Mouse (Mus musculus): ENCODE data around the gene Mospd3. TPM values are rescaled to one million over a fixed set of nuclear protein-coding genes. Genes with fewer than 3 reads are reported as not detected.

The Mospd3 gene
- polyA plus RNA-seq, 1 experiment: 30.3 TPM

DNA sequence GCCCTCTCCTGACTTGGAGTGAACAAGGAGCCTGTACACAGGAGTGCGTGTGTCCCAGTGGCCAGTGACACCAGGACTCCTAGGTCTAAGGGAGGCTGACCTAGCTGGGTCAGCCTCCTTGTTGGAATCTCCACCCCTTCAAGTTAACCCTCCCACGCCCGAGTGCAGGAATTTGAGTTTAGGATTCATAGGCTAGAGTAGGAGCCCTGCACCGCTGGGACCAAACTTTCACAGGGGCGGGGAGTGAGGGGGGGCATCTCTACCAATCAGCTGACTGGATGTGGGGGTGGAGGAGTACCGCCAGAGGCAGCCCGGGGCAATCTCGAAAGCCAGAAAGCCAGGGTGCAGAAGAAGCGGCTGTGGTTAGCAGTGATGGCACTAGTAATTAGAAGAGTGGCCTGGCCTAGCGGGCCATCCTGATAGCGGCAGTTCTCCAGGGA, 44.8 kb upstream of the Mospd3 start, which contains the start of gene Irs3:
Irs3 (minus strand) TSS at position 63 of the 440 bp plus-strand sequence.
- Histone ChIP-seq H3K4me2 (ENCODE audit: low read depth) (no peak within 1 kb of the TSS), H3K36me3 (ENCODE audit: control insufficient read depth, insufficient read depth) (no peaks in the 10 kb centered on the region), H3K4me3 (no peak within 1 kb of the TSS), H3K27me3 (ENCODE audit: control insufficient read depth, insufficient read depth, insufficient read length) (no peaks in the 10 kb centered on the region), H3K79me2 (ENCODE audit: control insufficient read depth, insufficient read depth) (no peaks in the 10 kb centered on the region), H3ac (ENCODE audit: control insufficient read depth, insufficient read length) (no peak within 1 kb of the TSS)
- TF ChIP-seq USF1 (IDR thresholded peaks at IDR 0.05; ENCODE audit: low read depth): no peak
- TF ChIP-seq SRF (IDR thresholded peaks at IDR 0.05; ENCODE audit: control insufficient read depth, insufficient read length, low read depth): no peak
- TF ChIP-seq MYOG (IDR thresholded peaks at IDR 0.05; ENCODE audit: control insufficient read depth in 1 of 3, insufficient read depth in 1 of 3, insufficient read length in 2 of 3, low read depth in 2 of 3): no peak
- no peak for TF ChIP-seq E2F4 (IDR thresholded peaks at IDR 0.05; ENCODE audit: insufficient read depth)

DNA sequence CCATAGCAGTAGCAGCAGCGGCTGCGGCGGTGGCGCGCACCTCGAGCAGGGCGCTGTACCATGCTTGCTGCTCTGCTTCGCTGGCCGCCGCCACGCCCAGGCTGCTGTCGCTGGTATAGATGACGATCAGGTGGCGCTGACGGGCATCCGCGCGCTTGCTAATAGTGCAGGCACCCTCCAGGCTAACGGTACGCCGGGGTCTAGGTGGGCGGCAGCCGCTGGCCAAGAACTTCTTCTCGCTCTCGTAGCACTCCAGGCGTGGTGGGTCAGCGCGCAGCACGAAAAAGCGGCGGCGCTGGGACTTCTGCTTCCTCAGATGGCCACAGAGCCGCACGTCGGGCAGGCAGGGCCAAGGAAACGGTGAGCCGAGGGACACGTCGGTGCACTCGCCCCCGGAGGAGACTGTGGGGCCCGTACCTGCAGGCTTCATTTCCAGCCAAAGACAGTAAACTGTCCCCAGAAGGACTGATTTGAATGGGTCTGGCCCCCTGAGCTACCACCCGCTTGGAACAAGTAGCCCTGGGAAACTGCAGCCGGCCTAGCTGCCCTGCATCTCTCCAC, 44.3 kb upstream of the Mospd3 start:
- TF ChIP-seq USF1 (IDR thresholded peaks at IDR 0.05; ENCODE audit: low read depth) (no peak), POLR2A (IDR thresholded peaks at IDR 0.05; ENCODE audit: insufficient read length, low read depth) (no peak)
- no peak overlapping the region for H3ac ChIP-seq (ENCODE audit: control insufficient read depth, insufficient read length)
- no peak overlapping the region for H3K4me3 ChIP-seq
- H3K4me2 ChIP-seq (ENCODE audit: low read depth): no peak overlapping the region
- H3K27me3 ChIP-seq (ENCODE audit: control insufficient read depth, insufficient read depth, insufficient read length): no peaks in the 10 kb centered on the region
- H3K79me2 ChIP-seq (ENCODE audit: control insufficient read depth, insufficient read depth): no peaks in the 10 kb centered on the region
- H3K36me3 ChIP-seq (ENCODE audit: control insufficient read depth, insufficient read depth): peaks cover 2% of the 10 kb centered on the region

DNA sequence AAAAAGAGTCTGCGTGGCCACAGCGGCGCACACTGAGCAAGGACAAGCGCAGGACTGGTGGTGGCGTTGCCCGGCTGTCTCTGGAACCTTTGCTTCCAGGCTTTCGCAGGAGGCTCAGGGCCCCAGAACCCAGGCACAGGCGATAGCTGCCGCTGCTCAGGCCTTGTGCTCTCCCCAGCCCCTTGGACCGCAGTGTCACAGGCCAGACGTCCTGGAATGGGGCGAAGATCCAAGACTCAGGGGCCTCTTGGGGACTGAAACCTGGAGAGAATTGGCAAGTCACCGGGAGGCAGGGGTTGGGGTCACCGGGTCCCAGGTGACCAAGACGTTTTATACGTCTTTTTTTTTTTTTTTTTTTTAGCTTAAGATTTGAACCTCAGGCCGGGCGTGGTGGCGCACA, 43.6 kb upstream of the Mospd3 start:
- H3ac ChIP-seq (ENCODE audit: control insufficient read depth, insufficient read length): no peak overlapping the region
- H3K4me3 ChIP-seq: no peak overlapping the region
- no peak overlapping the region for H3K4me2 ChIP-seq (ENCODE audit: low read depth)
- H3K36me3 ChIP-seq (ENCODE audit: control insufficient read depth, insufficient read depth): peaks cover 3% of the 10 kb centered on the region
- no peak for TF ChIP-seq REST (IDR thresholded peaks at IDR 0.05; ENCODE audit: insufficient read depth, insufficient read length)
- no peak for TF ChIP-seq POLR2A (IDR thresholded peaks at IDR 0.05; ENCODE audit: insufficient read length, low read depth)
- TF ChIP-seq MYOD1 (IDR thresholded peaks at IDR 0.05; ENCODE audit: control insufficient read depth in 1 of 3, insufficient read length in 2 of 3, low read depth in 2 of 3): no peak
- no peaks in the 10 kb centered on the region for H3K27me3 ChIP-seq (ENCODE audit: control insufficient read depth, insufficient read depth, insufficient read length)
- H3K79me2 ChIP-seq (ENCODE audit: control insufficient read depth, insufficient read depth): no peaks in the 10 kb centered on the region

DNA sequence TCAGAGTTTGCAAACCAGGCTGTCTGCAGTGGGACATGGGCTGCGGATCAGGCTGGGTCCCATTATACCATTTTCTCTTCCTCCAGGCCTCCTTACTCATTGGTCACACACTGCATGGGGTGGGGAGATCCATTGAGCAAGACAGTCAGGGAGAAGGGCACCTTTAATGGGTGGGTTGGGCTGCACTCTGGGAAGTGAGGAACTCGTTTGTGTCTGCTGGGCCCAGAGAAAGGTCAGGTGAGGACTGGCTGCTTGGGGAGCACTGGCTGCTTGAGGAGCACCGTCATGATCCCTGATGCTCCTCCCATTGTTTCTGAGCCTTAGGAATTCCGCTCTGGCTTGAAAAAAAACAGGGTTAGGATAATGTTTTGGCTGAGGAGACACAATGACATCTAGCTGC, 42.0 kb upstream of the Mospd3 start:
- H3ac ChIP-seq (ENCODE audit: control insufficient read depth, insufficient read length): no peak overlapping the region
- peaks cover 3% of the 10 kb centered on the region for H3K36me3 ChIP-seq (ENCODE audit: control insufficient read depth, insufficient read depth)
- no peak overlapping the region for H3K4me3 ChIP-seq
- H3K4me2 ChIP-seq (ENCODE audit: low read depth): no peak overlapping the region
- TF ChIP-seq E2F4 (IDR thresholded peaks at IDR 0.05; ENCODE audit: insufficient read depth) (no peak), TCF12 (IDR thresholded peaks at IDR 0.05; ENCODE audit: insufficient read depth, poor library complexity, severe bottlenecking) (no peak), MYOG (IDR thresholded peaks at IDR 0.05; ENCODE audit: control insufficient read depth in 1 of 3, insufficient read depth in 1 of 3, insufficient read length in 2 of 3, low read depth in 2 of 3) (no peak), TCF3 (IDR thresholded peaks at IDR 0.05; ENCODE audit: insufficient read length, low read depth) (no peak)
- no peaks in the 10 kb centered on the region for H3K27me3 ChIP-seq (ENCODE audit: control insufficient read depth, insufficient read depth, insufficient read length)
- no peaks in the 10 kb centered on the region for H3K79me2 ChIP-seq (ENCODE audit: control insufficient read depth, insufficient read depth)

GRCm38 (mm10) chr5:137641054-137641453, 40.2 kb upstream of the Mospd3 start, which contains the start of gene Sap25:
Gene Sap25 (plus strand): TSS chr5:137641334.
- Histone ChIP-seq H3K79me2 (ENCODE audit: control insufficient read depth, insufficient read depth) (no peaks in the 10 kb centered on the region), H3K27me3 (ENCODE audit: control insufficient read depth, insufficient read depth, insufficient read length) (no peaks in the 10 kb centered on the region), H3K4me3 (no peak within 1 kb of the TSS), H3ac (ENCODE audit: control insufficient read depth, insufficient read length) (no peak within 1 kb of the TSS), H3K36me3 (ENCODE audit: control insufficient read depth, insufficient read depth) (peaks cover 8% of the 10 kb centered on the region), H3K4me2 (ENCODE audit: low read depth) (no peak within 1 kb of the TSS)
- TF ChIP-seq TCF12 (IDR thresholded peaks at IDR 0.05; ENCODE audit: insufficient read depth, poor library complexity, severe bottlenecking) (no peak), POLR2AphosphoS2 (IDR thresholded peaks at IDR 0.05; ENCODE audit: insufficient read length, low read depth) (peak; percentile 50)

DNA sequence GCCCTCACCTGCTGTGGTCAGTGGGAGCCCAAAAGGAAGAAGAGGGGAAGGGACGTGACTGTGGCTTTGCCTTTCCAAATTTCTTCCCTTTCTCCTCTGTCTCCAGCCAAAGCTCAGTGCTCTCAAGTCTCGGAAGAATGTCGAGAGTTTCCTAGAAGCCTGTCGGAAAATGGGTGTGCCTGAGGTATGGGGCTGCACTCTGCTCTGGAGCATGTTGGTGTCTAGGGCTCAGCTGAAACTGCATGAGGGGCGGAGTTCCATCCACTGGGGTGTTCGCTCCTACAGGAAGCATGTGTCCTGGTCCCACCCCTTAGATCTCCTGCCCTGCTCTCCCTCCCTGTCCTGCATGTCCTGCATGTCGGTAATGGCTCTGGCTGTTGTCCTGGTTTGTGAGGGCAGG, 38.6 kb upstream of the Mospd3 start:
- Histone ChIP-seq H3K4me3 (no peak overlapping the region), H3K79me2 (ENCODE audit: control insufficient read depth, insufficient read depth) (no peaks in the 10 kb centered on the region), H3K36me3 (ENCODE audit: control insufficient read depth, insufficient read depth) (peaks cover 13% of the 10 kb centered on the region), H3ac (ENCODE audit: control insufficient read depth, insufficient read length) (no peak overlapping the region), H3K27me3 (ENCODE audit: control insufficient read depth, insufficient read depth, insufficient read length) (no peaks in the 10 kb centered on the region), H3K4me2 (ENCODE audit: low read depth) (no peak overlapping the region)
- TF ChIP-seq E2F4 (IDR thresholded peaks at IDR 0.05; ENCODE audit: insufficient read depth) (no peak), MYOD1 (IDR thresholded peaks at IDR 0.05; ENCODE audit: control insufficient read depth in 1 of 3, insufficient read length in 2 of 3, low read depth in 2 of 3) (no peak), MAX (IDR thresholded peaks at IDR 0.05; ENCODE audit: low read depth) (no peak), CEBPB (IDR thresholded peaks at IDR 0.05; ENCODE audit: insufficient read depth, poor library complexity, severe bottlenecking) (no peak), SRF (IDR thresholded peaks at IDR 0.05; ENCODE audit: control insufficient read depth, insufficient read length, low read depth) (no peak), MYOG (IDR thresholded peaks at IDR 0.05; ENCODE audit: control insufficient read depth in 1 of 3, insufficient read depth in 1 of 3, insufficient read length in 2 of 3, low read depth in 2 of 3) (no peak), POLR2A (IDR thresholded peaks at IDR 0.05; ENCODE audit: insufficient read length, low read depth) (no peak), POLR2AphosphoS2 (IDR thresholded peaks at IDR 0.05; ENCODE audit: insufficient read length, low read depth) (no peak), TCF3 (IDR thresholded peaks at IDR 0.05; ENCODE audit: insufficient read length, low read depth) (no peak), TCF12 (IDR thresholded peaks at IDR 0.05; ENCODE audit: insufficient read depth, poor library complexity, severe bottlenecking) (no peak), REST (IDR thresholded peaks at IDR 0.05; ENCODE audit: insufficient read depth, insufficient read length) (no peak), USF1 (IDR thresholded peaks at IDR 0.05; ENCODE audit: low read depth) (no peak)
